Mouse (Mus musculus) intestine, postnatal 0 days (tissue): ENCODE measurements at regions not wholly inside any gene's neighbourhood (a gene's known extent, or its start where the extent isn't known, plus 50 kb on each side); places are given as distances from the start of the nearest gene placed in this dataset.
"Not testable (repeated sequence)": the region's sequence is repeated elsewhere in the genome, so short reads cannot be mapped to it uniquely, and the experiment has no call there.

Source experiments
- ATAC-seq: fragments of 200-750 bp; cut with Nextera tagmentation; 2 replicates; pipeline ENCODE4 v1.8.0; 2017; ENCODE audit warnings: mild to moderate bottlenecking, moderate TSS enrichment, moderate library complexity
- H3K27ac ChIP-seq: fragments of 300-500 bp; sonication (generic); 2 replicates; pipeline ENCODE4 v1.5.1; 2014; ENCODE audit warnings: mild to moderate bottlenecking, low read depth, low read length, moderate library complexity
- H3K27me3 ChIP-seq: fragments of 300-500 bp; sonication (generic); replicated peaks from 2 replicates; pipeline ENCODE4 v1.6.1; 2014; ENCODE audit warnings: low read length, mixed read lengths; ENCODE audit not compliant: control insufficient read depth, insufficient read depth
- H3K36me3 ChIP-seq: fragments of 300-500 bp; sonication (generic); 2 replicates; pipeline ENCODE4 v1.6.1; 2014; ENCODE audit warnings: mild to moderate bottlenecking, moderate library complexity; ENCODE audit not compliant: control insufficient read depth, insufficient read depth
- H3K4me1 ChIP-seq: fragments of 300-500 bp; sonication (generic); replicated peaks from 2 replicates; pipeline ENCODE4 v1.6.1; 2014; ENCODE audit warnings: antibody characterized with exemption, low read length, mixed read lengths; ENCODE audit not compliant: control insufficient read depth, insufficient read depth
- H3K4me2 ChIP-seq: fragments of 300-500 bp; sonication (generic); replicated peaks from 2 replicates; pipeline ENCODE4 v1.6.1; 2014; ENCODE audit warnings: low read depth, mild to moderate bottlenecking, moderate library complexity
- H3K4me3 ChIP-seq: fragments of 300-500 bp; sonication (generic); 2 replicates; pipeline ENCODE4 v1.5.1; 2014; ENCODE audit warnings: low read depth, low read length
- H3K9ac ChIP-seq: fragments of 300-500 bp; sonication (generic); 2 replicates; pipeline ENCODE4 v1.6.1; 2014; ENCODE audit warnings: mild to moderate bottlenecking, low read depth, low read length
- H3K9me3 ChIP-seq: fragments of 300-500 bp; sonication (generic); 2 replicates; pipeline ENCODE4 v1.6.1; 2016; ENCODE audit warnings: mixed run types; ENCODE audit not compliant: control insufficient read depth
- CTCF ChIP-seq: sonication (generic); IDR thresholded peaks from 2 replicates; pipeline ENCODE4 v1.5.1; 2016; ENCODE audit warnings: low read depth, mild to moderate bottlenecking, control low read depth, antibody characterized with exemption, moderate library complexity
- WGBS: fragments of 180-500 bp; shearing (Covaris S2); extraction: QIAGEN DNeasy Blood & Tissue Kit; methylation state at CpG from one replicate; pipeline ENCODE4 v1.1.7; 2014; 5-methylcytosine and 5-hydroxymethylcytosine counted together

DNA sequence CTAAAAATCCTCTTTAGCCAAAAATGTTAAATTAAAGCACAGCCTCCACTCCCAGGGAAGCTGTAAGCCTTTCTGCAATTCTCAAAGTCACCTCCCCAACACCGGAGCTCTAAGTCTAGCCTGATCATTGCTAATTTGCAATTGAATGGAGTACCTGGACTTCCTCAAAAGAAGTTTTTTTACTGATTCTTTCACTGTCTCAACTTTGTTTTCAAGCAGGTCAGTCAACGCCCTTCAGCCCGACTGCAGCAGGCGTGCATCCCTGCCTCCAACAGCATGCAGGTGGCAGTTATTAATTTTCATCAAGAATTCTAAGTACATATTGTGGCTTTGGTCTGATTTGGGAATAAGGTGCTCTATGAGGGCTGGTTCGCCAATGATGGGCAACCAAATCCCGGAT is 589.0 kb upstream of the Cadm2 start:
- not testable (repeated sequence) for ATAC-seq, H3K9ac ChIP-seq, H3K27ac ChIP-seq, H3K9me3 ChIP-seq, H3K4me2 ChIP-seq, H3K27me3 ChIP-seq, H3K4me1 ChIP-seq, H3K4me3 ChIP-seq, H3K36me3 ChIP-seq
- WGBS = 91% methylated on average over 6 of the region's 6 CpGs

- ATAC-seq = 0 out of 2 replicates have a peak, but pooled peaks have one; percentile 51
- H3K4me1 ChIP-seq, H3K4me2 ChIP-seq, H3K27ac ChIP-seq, H3K9me3 ChIP-seq, H3K9ac ChIP-seq, H3K4me3 ChIP-seq, H3K36me3 ChIP-seq, H3K27me3 ChIP-seq: not testable (repeated sequence)
- WGBS = 28% methylated on average over 4 of the region's 4 CpGs
Measured at GRCm38 (mm10) chr16:68204908-68205307, 584.2 kb upstream of the Cadm2 start.

- Histone ChIP-seq H3K4me3 (no peak overlapping the region), H3K4me1 (no peaks in the 10 kb centered on the region), H3K27me3 (no peaks in the 10 kb centered on the region), H3K4me2 (no peak overlapping the region), H3K9ac (no peak overlapping the region), H3K9me3 (no peaks in the 10 kb centered on the region), H3K27ac (no peak overlapping the region), H3K36me3 (no peaks in the 10 kb centered on the region)
- WGBS = 44% methylated on average over 9 of the region's 9 CpGs
- no peak for ATAC-seq
- peak; percentile 35 for TF ChIP-seq CTCF
Measured at GRCm38 (mm10) chr16:68164645-68165044, 543.9 kb upstream of the Cadm2 start.

DNA sequence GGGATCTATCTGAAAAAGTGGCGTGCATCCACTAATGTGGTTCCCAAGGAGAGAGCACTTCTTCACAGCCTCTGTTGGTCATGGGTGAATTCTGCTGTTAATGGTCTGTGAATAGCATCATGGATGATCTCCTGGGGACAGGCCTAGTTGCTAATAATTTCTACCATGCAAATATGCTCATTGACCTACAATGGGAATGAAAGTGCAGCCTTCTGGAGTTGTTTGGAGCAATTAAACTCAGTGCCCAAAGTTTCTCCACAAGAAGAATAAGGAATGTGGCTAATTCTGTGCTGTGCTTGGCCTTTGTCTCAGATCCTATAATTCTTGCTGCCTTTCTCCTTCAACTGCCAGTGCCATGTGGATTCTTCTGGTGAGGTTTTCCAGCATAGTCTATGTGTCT is 532.8 kb upstream of the Cadm2 start:
- no peak overlapping the region for H3K4me3 ChIP-seq
- H3K27me3 ChIP-seq = no peaks in the 10 kb centered on the region
- no peak for TF ChIP-seq CTCF
- WGBS = 95% methylated on average over 1 of the region's 1 CpGs
- no peaks in the 10 kb centered on the region for H3K4me1 ChIP-seq
- H3K36me3 ChIP-seq = no peaks in the 10 kb centered on the region
- H3K9me3 ChIP-seq = no peaks in the 10 kb centered on the region
- no peak for ATAC-seq
- no peak overlapping the region for H3K4me2 ChIP-seq
- no peak overlapping the region for H3K27ac ChIP-seq
- H3K9ac ChIP-seq = no peak overlapping the region
